Mouse (Mus musculus): ENCODE results near the gene Efcab7. TPM values are rescaled to one million over a fixed set of nuclear protein-coding genes. Genes with fewer than 3 reads are reported as not detected.

Efcab7 gene
- polyA plus RNA-seq, 1 experiment from 2014 or later, result 25.9 TPM

- Histone ChIP-seq H3K27me3 (no peaks in the 10 kb centered on the region), H3K27ac (no peak overlapping the region), H3K4me2 (no peak overlapping the region), H3K4me3 (replicated peaks) (no peak overlapping the region), H3K9ac (replicated peaks) (no peak overlapping the region), H3K4me1 (replicated peaks) (no peaks in the 10 kb centered on the region), H3K9me3 (no peaks in the 10 kb centered on the region), H3K36me3 (no peaks in the 10 kb centered on the region)
- ATAC-seq (ENCODE audit: insufficient number of reproducible peaks, insufficient read depth, low FRiP score, low TSS enrichment, low read depth), result no peak
- 91% methylated on average over 2 of the region's 2 CpGs for WGBS
Measured at GRCm38 (mm10) chr4:99946516-99946915, 117.5 kb downstream of the Efcab7 start.

- ATAC-seq (ENCODE audit: insufficient number of reproducible peaks, insufficient read depth, low FRiP score, low TSS enrichment, low read depth), result no peak
- no peaks in the 10 kb centered on the region for H3K36me3 ChIP-seq
Measured at GRCm38 (mm10) chr4:99947192-99947591, 118.2 kb downstream of the Efcab7 start.

GRCm38 (mm10) chr4:99947896-99948295, 118.9 kb downstream of the Efcab7 start:
- Histone ChIP-seq H3K36me3 (no peaks in the 10 kb centered on the region), H3K27me3 (no peaks in the 10 kb centered on the region), H3K4me2 (no peak overlapping the region), H3K4me3 (replicated peaks) (no peak overlapping the region), H3K4me1 (replicated peaks) (no peaks in the 10 kb centered on the region), H3K9ac (replicated peaks) (no peak overlapping the region), H3K27ac (no peak overlapping the region), H3K9me3 (no peaks in the 10 kb centered on the region)
- WGBS, result 90% methylated on average over 1 of the region's 1 CpGs
- ATAC-seq (ENCODE audit: insufficient number of reproducible peaks, insufficient read depth, low FRiP score, low TSS enrichment, low read depth), result no peak

More at GRCm38 (mm10) chr4:99947192-99947591, 118.2 kb downstream of the Efcab7 start:
- Histone ChIP-seq H3K27me3 (no peaks in the 10 kb centered on the region), H3K4me3 (replicated peaks) (no peak overlapping the region), H3K4me1 (replicated peaks) (no peaks in the 10 kb centered on the region), H3K4me2 (no peak overlapping the region), H3K27ac (no peak overlapping the region), H3K9me3 (no peaks in the 10 kb centered on the region), H3K9ac (replicated peaks) (no peak overlapping the region)
- 75% methylated on average over 1 of the region's 1 CpGs for WGBS

GRCm38 (mm10) chr4:99953904-99954303, 124.9 kb downstream of the Efcab7 start:
- H3K4me3 ChIP-seq (replicated peaks), result no peak overlapping the region
- H3K4me2 ChIP-seq, result no peak overlapping the region
- H3K9me3 ChIP-seq, result no peaks in the 10 kb centered on the region
- H3K4me1 ChIP-seq (replicated peaks), result 0 out of 2 replicates have a peak, but pooled peaks cover 6% of the 10 kb centered on the region
- no peaks in the 10 kb centered on the region for H3K27me3 ChIP-seq
- ATAC-seq (ENCODE audit: insufficient number of reproducible peaks, insufficient read depth, low FRiP score, low TSS enrichment, low read depth), result no peak
- no peaks in the 10 kb centered on the region for H3K36me3 ChIP-seq
- WGBS, result 87% methylated on average over 2 of the region's 2 CpGs
- H3K9ac ChIP-seq (replicated peaks), result no peak overlapping the region
- H3K27ac ChIP-seq, result no peak overlapping the region

- H3K27me3 ChIP-seq, result no peaks in the 10 kb centered on the region
- H3K27ac ChIP-seq, result no peak overlapping the region
- 85% methylated on average over 10 of the region's 10 CpGs for WGBS
- no peak for ATAC-seq (ENCODE audit: insufficient number of reproducible peaks, insufficient read depth, low FRiP score, low TSS enrichment, low read depth)
- H3K36me3 ChIP-seq, result no peaks in the 10 kb centered on the region
- H3K4me1 ChIP-seq (replicated peaks), result 0 out of 2 replicates have a peak, but pooled peaks cover 6% of the 10 kb centered on the region
- H3K9ac ChIP-seq (replicated peaks), result no peak overlapping the region
- no peaks in the 10 kb centered on the region for H3K9me3 ChIP-seq
- no peak overlapping the region for H3K4me3 ChIP-seq (replicated peaks)
- no peak overlapping the region for H3K4me2 ChIP-seq
Measured at GRCm38 (mm10) chr4:99955396-99955795, 126.4 kb downstream of the Efcab7 start.

- no peaks in the 10 kb centered on the region for H3K36me3 ChIP-seq
- no peak overlapping the region for H3K9ac ChIP-seq (replicated peaks)
- H3K4me2 ChIP-seq, result no peak overlapping the region
- no peak for ATAC-seq (ENCODE audit: insufficient number of reproducible peaks, insufficient read depth, low FRiP score, low TSS enrichment, low read depth)
- H3K9me3 ChIP-seq, result no peaks in the 10 kb centered on the region
- WGBS, result 95% methylated on average over 4 of the region's 4 CpGs
- H3K27ac ChIP-seq, result no peak overlapping the region
- H3K4me3 ChIP-seq (replicated peaks), result no peak overlapping the region
- H3K4me1 ChIP-seq (replicated peaks), result 0 out of 2 replicates have a peak, but pooled peaks cover 6% of the 10 kb centered on the region
- no peaks in the 10 kb centered on the region for H3K27me3 ChIP-seq
Measured at GRCm38 (mm10) chr4:99957186-99957585, 128.2 kb downstream of the Efcab7 start.

GRCm38 (mm10) chr4:99958084-99958815, 129.3 kb downstream of the Efcab7 start:
- ATAC-seq (ENCODE audit: insufficient number of reproducible peaks, insufficient read depth, low FRiP score, low TSS enrichment, low read depth), result no peak
- H3K36me3 ChIP-seq, result no peaks in the 10 kb centered on the region
- H3K27ac ChIP-seq, result no peak overlapping the region
- 0 out of 2 replicates have a peak, but pooled peaks cover 6% of the 10 kb centered on the region for H3K4me1 ChIP-seq (replicated peaks)
- 83% methylated on average over 7 of the region's 7 CpGs for WGBS
- no peaks in the 10 kb centered on the region for H3K9me3 ChIP-seq
- no peak overlapping the region for H3K9ac ChIP-seq (replicated peaks)
- H3K4me3 ChIP-seq (replicated peaks), result no peak overlapping the region
- H3K4me2 ChIP-seq, result no peak overlapping the region
- no peaks in the 10 kb centered on the region for H3K27me3 ChIP-seq

- no peak overlapping the region for H3K4me3 ChIP-seq (replicated peaks)
- H3K27me3 ChIP-seq, result no peaks in the 10 kb centered on the region
- no peak overlapping the region for H3K4me2 ChIP-seq
- H3K4me1 ChIP-seq (replicated peaks), result 0 out of 2 replicates have a peak, but pooled peaks cover 6% of the 10 kb centered on the region
- H3K9me3 ChIP-seq, result no peaks in the 10 kb centered on the region
- ATAC-seq (ENCODE audit: insufficient number of reproducible peaks, insufficient read depth, low FRiP score, low TSS enrichment, low read depth), result no peak
- peaks cover 8% of the 10 kb centered on the region; the same call in 1 of the 2 replicates for H3K36me3 ChIP-seq
- 70% methylated on average over 3 of the region's 3 CpGs for whole genome bisulfite sequencing
- H3K27ac ChIP-seq, result no peak overlapping the region
- no peak overlapping the region for H3K9ac ChIP-seq (replicated peaks)
Measured at GRCm38 (mm10) chr4:99959308-99959707, 130.3 kb downstream of the Efcab7 start.

Other genes starting within 250 kb of the Efcab7 start
- gene Foxd3, start 172.9 kb upstream of the Efcab7 start, polyA plus RNA-seq (2016; fragmentation: Nextera tagmentation; extraction: Ambion mirVana), result 0.85 and 0.91 TPM in 2 replicates
- gene Alg6, start 113.5 kb upstream of the Efcab7 start, polyA plus RNA-seq (2016; fragmentation: Nextera tagmentation; extraction: Ambion mirVana), result 21.5 and 24.2 TPM in 2 replicates
- gene Pgm1, start 100.2 kb downstream of the Efcab7 start, polyA plus RNA-seq (2016; fragmentation: Nextera tagmentation; extraction: Ambion mirVana), result 44.9 and 48.9 TPM in 2 replicates
- 46.8 and 48.1 TPM in 2 replicates for gene Itgb3bp, start 100.6 kb downstream of the Efcab7 start, polyA plus RNA-seq (2016; fragmentation: Nextera tagmentation; extraction: Ambion mirVana)

Data from limb, embryonic 12.5 days (tissue).